Mouse (Mus musculus) right cerebral cortex, adult 18-20 months (tissue): ENCODE measurements at regions not wholly inside any gene's neighbourhood (a gene's known extent, or its start where the extent isn't known, plus 50 kb on each side); places are given as distances from the start of the nearest gene placed in this dataset.
"Not testable (repeated sequence)": the region's sequence is repeated elsewhere in the genome, so short reads cannot be mapped to it uniquely, and the experiment has no call there.

Experiments used
- DNase-seq: peaks from one replicate; pipeline ENCODE4 v3.0.0; 2022; ENCODE audit warnings: mixed read lengths

DNA sequence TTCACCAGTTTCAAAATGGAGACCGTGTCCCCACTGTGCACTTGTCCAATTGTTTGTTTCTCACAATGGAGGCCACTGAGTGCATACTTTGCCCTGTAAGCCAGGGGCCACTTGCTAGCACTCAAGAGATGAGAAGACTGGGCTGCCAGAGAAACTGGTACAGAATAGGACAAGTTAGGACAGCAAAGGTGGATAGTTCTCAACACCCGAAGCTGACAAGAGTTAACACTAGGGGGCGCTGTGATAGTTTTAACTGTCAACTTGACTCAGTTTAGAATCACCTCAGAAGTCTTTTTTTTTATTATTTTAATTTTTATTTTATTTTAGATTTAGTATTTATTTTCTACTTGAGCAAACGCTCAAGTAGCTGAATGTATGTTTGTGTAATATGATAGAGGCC, 188.2 kb upstream of the Asap2 start:
- not testable (repeated sequence) for DNase-seq

DNA sequence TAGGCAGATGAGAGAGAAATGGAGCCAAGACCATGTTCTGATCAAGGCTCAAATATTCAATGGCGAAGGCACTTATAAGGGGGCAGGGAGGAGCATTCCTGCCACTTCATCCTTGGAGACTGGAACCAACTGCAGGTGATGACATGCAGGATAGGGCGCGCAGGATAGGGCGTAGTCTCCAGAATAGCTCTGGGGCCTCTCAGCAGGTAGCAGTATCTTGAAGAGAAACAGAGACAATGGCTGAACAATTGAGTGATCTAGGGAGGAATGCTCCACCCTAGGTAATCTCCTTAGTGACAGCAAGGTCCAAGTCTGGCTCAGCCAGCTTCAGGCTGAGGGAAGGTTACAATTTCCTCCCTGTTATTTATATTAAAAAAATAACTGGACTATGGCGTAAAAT, 184.8 kb upstream of the Asap2 start:
- not testable (repeated sequence) for DNase-seq

DNA sequence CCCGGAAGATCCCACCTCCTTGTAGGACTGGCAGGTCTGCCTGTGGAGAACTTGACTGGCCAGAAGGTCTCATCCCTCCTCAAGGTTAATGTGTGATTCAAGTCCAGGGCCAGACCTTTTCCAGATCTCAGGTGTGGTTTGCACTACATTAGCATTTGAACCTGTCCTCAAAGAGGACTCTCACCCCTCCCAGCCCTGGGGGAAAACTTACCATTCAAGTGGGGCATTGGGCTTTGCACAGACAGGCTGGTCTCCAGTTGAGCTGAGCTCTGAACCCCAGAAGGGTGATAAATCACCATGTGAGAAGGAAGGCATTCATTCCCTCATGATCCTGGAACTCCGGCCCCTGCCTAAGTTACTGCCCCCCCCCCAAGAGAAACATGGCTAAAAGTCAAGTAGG, 183.6 kb upstream of the Asap2 start:
- DNase-seq = no peak

DNA sequence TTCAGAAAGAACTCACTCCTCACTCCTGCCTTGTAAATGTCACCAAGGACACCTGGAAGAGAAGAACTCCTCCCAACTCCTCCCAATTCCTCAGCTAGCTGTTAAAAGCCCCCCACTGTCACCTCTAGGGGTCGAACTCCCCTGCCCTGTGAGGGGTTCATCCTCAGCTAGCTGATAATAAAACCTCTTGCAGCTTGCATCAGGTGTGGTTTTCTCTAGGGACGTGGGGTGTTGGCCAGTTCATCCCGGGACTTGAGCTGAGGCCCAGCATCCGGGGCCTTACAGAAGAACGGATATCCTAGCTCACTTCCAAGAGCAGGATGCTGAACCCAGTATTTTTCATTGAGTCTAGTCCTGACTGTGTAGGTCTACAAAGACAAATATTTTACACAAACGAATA, 176.4 kb upstream of the Asap2 start:
- DNase-seq = not testable (repeated sequence)

DNA sequence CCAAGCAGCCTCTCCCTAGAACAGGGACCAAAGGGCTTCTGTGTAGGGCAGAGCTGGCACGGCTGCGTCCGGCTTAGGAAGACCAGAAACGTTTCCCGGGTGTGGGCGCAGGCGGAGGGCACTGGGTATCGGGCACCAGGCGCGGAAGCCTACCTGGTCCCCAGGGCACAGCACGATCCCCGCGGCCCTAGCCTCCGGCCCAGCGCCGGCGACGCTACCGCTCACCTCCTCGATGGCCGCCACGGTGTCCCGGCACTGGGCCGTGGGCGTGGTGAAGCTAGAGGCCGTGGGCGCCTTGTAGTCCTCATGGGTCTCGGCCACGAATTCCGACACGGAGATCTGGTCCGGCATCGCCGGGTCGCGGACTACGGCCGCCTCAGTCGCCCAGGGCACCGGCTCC, 175.1 kb upstream of the Asap2 start:
- not testable (repeated sequence) for DNase-seq

DNA sequence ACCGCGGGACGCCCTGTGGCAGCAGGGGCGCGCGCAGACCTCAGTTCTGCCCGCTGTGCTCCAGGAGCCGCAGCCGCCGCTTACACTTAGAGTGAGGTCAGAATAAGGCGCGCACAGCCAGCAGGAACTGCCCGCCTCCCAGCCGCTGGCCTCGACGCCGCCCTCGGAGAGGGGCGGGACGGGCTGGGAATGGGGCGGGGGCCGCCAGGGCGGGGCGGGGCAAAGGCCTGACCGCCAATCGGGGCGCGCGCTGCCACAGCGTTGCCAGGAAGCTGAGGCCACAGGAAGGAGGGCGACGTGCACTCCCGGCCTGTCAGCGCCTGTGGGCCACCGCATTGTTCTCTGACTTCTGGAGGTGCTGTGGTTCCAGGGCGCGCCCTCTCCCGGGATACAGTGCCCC, 174.7 kb upstream of the Asap2 start:
- no peak for DNase-seq

DNA sequence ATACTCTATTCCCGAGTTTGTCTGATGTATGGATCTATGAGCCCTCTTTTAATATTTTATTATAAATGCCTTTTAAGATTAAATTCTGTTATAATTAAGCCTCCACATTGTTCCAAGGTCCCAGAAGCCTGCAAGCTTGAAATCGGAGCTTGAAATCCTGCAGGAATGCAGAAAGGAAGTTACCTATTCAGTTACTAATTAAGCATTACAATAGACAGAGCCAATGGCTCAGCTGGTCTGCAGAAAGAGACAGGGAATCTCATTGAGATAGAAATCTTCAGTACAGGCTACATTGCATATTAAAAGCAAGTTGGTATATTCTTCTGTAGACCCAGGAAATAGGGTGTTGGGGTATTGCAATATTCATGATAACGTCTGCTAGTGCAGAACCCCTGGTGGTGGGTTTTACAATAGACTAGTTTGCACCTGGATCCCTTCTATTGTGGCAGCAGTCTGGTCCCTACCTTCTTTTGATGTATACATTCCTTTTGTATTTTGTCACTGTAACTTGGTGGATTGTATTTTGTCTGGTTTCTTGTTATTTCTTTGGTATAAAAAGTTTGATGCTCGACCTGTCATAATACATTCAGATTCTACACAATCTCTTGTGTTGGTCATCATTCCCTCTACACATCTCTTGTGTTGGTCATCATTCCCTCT, 146.5 kb upstream of the Asap2 start:
- not testable (repeated sequence) for DNase-seq

DNA sequence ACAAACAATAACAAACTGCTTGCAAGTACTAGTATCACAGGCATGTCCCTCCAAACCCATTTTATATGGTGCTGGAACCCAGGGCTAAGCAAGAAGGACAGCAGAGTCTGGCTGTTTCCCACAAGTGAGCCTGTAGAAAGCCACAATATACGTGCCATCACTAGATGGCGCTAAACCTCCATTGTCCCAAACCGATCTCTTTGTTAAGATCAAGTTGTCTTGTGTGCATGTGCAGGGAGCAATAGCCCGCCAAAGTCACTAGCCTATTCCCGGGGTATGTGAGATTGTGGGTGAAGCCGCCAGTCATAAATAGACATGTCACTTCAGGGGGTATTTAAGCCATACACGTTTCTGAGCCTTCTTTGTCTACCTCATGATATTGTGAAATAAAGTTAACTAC, 145.4 kb upstream of the Asap2 start:
- peak; percentile 1 for DNase-seq

DNA sequence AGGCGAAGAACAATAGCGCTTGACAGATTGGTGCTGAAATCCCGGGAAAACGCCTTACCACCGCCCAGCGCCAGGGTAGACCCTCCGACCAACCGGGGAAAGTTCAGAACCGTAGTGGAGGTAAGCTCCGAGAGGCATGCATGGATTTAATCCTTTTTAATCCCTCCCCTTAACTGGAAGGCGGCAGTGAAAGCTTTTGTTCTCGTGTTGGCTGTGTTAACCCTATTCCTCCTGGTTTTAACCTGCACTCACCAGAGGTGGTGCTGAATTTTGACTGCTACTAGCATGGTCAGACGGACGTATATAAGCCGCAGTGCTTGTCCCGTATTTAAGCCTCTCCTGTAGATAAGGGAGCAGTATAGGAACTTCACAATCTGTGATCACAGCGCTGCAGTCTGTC, 145.0 kb upstream of the Asap2 start:
- no peak for DNase-seq

DNA sequence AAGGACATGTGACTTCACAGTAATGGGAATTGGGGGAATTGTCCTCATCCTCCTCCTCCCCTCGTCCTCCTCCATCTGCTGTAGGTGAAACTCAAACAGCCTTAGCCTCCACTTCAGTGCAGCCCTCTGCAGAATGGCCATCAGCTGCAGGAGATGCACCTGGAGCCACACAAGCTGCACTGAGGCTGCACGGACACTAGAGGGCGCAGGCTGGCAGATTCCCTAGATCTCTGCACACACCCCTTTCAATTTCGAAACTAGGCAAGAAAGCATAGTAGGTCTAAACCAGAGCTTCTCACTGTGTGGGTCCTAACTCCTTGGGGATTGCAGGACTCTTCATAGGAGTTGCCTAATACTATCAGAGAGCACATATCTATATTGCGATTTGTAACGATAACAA, 106.2 kb upstream of the Asap2 start:
- DNase-seq = not testable (repeated sequence)

DNA sequence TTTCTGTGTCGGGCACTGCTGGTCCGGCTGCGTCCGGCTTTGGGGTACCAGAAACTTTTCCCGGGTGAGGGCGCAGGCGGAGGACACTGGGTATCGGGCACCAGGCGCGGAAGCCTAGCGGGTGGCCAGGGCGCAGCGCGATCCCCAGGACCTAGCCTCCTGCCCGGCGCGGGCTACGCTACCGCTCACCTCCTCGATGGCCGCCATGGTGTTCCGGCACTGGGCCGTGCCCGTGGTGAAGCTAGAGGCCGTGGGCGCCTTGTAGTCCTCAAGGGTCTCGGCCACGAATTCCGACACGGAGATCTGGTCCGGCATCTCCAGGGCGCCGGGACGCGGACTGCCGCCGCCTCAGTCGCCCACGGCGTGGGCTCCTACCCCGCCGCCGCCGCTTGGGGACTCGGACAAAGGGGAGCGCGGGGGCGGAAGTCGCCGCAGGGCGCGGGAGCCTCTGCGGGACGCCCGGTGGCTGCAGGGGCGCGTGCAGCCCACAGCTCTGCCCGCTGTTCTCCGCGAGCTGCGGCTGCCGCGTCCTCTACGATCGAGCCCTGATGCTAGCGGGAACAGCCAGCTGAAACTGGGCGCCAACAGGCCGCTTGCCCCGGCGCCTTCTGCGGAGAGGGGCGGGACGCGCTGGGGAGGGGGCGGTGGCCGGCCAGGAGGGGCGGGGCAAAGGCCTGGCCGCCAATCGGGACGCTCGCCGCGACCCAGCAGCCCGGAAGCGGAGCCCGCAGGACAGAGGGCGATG, 69.4 kb upstream of the Asap2 start:
- peak; percentile 41 for DNase-seq

DNA sequence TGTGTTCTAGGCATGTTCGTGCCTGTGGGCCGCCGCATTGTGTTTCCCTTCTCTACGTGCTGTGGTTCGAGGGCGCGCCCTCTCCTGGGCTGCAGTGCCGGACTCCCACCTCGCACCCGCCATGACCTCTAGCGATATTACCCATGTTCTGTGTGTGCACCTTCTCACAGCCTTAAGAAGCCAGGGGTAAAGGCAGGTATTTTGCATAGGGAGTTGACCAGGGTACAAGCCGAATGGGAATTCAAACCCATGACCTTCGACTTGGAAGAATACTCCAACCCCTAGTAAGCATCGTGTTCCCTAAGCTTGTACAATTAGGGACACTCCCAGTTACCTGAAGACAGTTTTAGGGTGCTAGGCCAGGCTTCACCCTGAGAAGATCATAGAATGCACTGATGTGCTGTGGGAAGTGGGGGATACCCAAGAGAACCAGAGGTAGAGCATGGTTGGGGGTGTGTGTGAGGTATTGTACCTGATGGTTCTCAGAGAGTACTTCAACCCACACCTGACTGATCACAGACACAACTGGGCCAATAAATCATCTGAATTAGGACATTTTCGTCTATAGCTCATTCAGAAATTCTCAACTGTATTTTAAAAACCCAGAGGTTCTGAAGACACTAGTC, 68.7 kb upstream of the Asap2 start:
- DNase-seq = not testable (repeated sequence)

DNA sequence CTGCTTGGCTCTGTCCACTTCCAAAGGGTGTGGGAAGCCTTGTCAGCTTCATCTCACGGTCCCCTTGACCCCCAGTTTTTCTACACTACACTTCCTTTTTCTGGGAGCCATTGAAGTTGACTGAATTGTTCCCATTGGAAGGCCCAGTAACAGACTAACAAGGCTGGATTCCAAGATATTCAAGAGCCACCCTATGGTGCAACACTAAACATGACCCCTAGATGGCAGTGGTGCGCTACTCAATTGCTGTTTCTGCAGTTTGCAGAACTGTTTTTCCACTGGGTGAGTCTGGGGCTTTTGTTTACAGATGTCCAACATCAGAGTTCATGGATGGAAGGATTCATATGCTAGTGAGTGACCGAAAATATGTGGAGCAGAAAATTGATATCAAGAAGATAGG, 61.3 kb upstream of the Asap2 start:
- peak; percentile 32 for DNase-seq
